Mouse (Mus musculus) liver, adult (tissue): ENCODE data around the gene Bach2.

Experiments used
- GATA4 ChIP-seq: IDR thresholded peaks from 2 replicates; pipeline ENCODE4 v1.6.1; 2014; ENCODE audit warnings: mild to moderate bottlenecking, low read length; ENCODE audit not compliant: insufficient replicate concordance

Gene Bach2

GRCm38 (mm10) chr4:32240457-32241030 is 1.9 kb downstream of the Bach2 start:
- no peak for TF ChIP-seq GATA4

- no peak for TF ChIP-seq GATA4
Observed at GRCm38 (mm10) chr4:32241351-32241980, 2.9 kb downstream of the Bach2 start.

GRCm38 (mm10) chr4:32242122-32242615 is 3.6 kb downstream of the Bach2 start:
- TF ChIP-seq GATA4: no peak

GRCm38 (mm10) chr4:32243458-32243857 is 4.9 kb downstream of the Bach2 start:
- no peak for TF ChIP-seq GATA4

GRCm38 (mm10) chr4:32244092-32244745 is 5.6 kb downstream of the Bach2 start:
- no peak for TF ChIP-seq GATA4

GRCm38 (mm10) chr4:32245586-32245985 is 7.0 kb downstream of the Bach2 start:
- peak; percentile 80 for TF ChIP-seq GATA4

- no peak for TF ChIP-seq GATA4
Observed at GRCm38 (mm10) chr4:32246020-32246419, 7.4 kb downstream of the Bach2 start.

- TF ChIP-seq GATA4: peak; percentile 93; the same call in 1 of the 2 replicates
Observed at GRCm38 (mm10) chr4:32246801-32247200, 8.2 kb downstream of the Bach2 start.

GRCm38 (mm10) chr4:32247463-32248113 is 9.0 kb downstream of the Bach2 start:
- TF ChIP-seq GATA4: peak; percentile 89

- TF ChIP-seq GATA4: peak; percentile 65; the same call in 1 of the 2 replicates
Observed at GRCm38 (mm10) chr4:32248236-32248635, 9.6 kb downstream of the Bach2 start.

GRCm38 (mm10) chr4:32248990-32249393 is 10.4 kb downstream of the Bach2 start:
- TF ChIP-seq GATA4: no peak

- no peak for TF ChIP-seq GATA4
Observed at GRCm38 (mm10) chr4:32249748-32250332, 11.2 kb downstream of the Bach2 start.

GRCm38 (mm10) chr4:32250333-32251004 is 11.9 kb downstream of the Bach2 start:
- no peak for TF ChIP-seq GATA4

GRCm38 (mm10) chr4:32251005-32251365 is 12.4 kb downstream of the Bach2 start:
- TF ChIP-seq GATA4: no peak

- TF ChIP-seq GATA4: no peak
Observed at GRCm38 (mm10) chr4:32251946-32252672, 13.5 kb downstream of the Bach2 start.

- TF ChIP-seq GATA4: no peak
Observed at GRCm38 (mm10) chr4:32257686-32258085, 19.1 kb downstream of the Bach2 start.
